Mouse (Mus musculus) MEL (cell line): ENCODE data around the gene Ablim2. TPM values are rescaled to one million over a fixed set of nuclear protein-coding genes. Genes with fewer than 3 reads are reported as not detected.

Source experiments
- DNase-seq: peaks from one replicate; pipeline ENCODE4 v3.0.0; 2011; ENCODE audit warnings: low read depth, low spot score
- H3K27ac ChIP-seq: 2 replicates; pipeline ENCODE4 v1.5.1; 2012; ENCODE audit warnings: low read depth, mild to moderate bottlenecking, control low read depth, low read length, moderate library complexity; ENCODE audit not compliant: control insufficient read depth
- H3K27me3 ChIP-seq, 2 experiments: fragments of 150-350 bp in 1 of 2; sonication (generic) in 1 of 2; 2 replicates each; pipeline ENCODE4 v1.6.1; 2012; ENCODE audit warnings: low read length in 2 of 2, mild to moderate bottlenecking in 2 of 2, improper control_type of control experiment in 1 of 2, moderate library complexity in 1 of 2; ENCODE audit not compliant: insufficient read depth in 2 of 2, control insufficient read depth in 1 of 2
- H3K36me3 ChIP-seq, 2 experiments: 2 replicates each; pipeline ENCODE4 v1.6.1; 2012 to 2014; ENCODE audit warnings: low read length in 2 of 2, improper control_type of control experiment in 1 of 2, inconsistent platforms in 1 of 2, mild to moderate bottlenecking in 1 of 2; ENCODE audit not compliant: insufficient read depth in 2 of 2, control insufficient read depth in 1 of 2
- H3K4me1 ChIP-seq, 2 experiments: fragments of 150-350 bp in 1 of 2; sonication (generic) in 1 of 2; 2 replicates each; pipeline ENCODE4 v1.6.1; 2012; ENCODE audit warnings: low read length in 2 of 2, improper control_type of control experiment in 1 of 2, mild to moderate bottlenecking in 1 of 2; ENCODE audit not compliant: insufficient read depth in 2 of 2, control insufficient read depth in 1 of 2
- H3K4me3 ChIP-seq, 2 experiments: fragments of 150-350 bp in 1 of 2; sonication (generic) in 1 of 2; 2 replicates each; pipeline ENCODE4 v1.5.1; 2012; ENCODE audit warnings: low read depth in 2 of 2, low read length in 2 of 2, mild to moderate bottlenecking in 2 of 2, moderate library complexity in 2 of 2, control low read depth in 1 of 2, improper control_type of control experiment in 1 of 2; ENCODE audit not compliant: control insufficient read depth in 1 of 2, insufficient read depth in 1 of 2
- H3K79me2 ChIP-seq: 2 replicates; pipeline ENCODE4 v1.6.1; 2012; ENCODE audit warnings: mild to moderate bottlenecking, low read length, moderate library complexity; ENCODE audit not compliant: control insufficient read depth, poor library complexity, insufficient read depth
- H3K9ac ChIP-seq: 2 replicates; pipeline ENCODE4 v1.6.1; 2012; ENCODE audit warnings: low read depth, mild to moderate bottlenecking, control low read depth, low read length, moderate library complexity; ENCODE audit not compliant: control insufficient read depth, poor library complexity, severe bottlenecking
- H3K9me3 ChIP-seq: fragments of 150-350 bp; sonication (generic); replicated peaks from 2 replicates; pipeline ENCODE4 v1.6.1; 2012; ENCODE audit warnings: mild to moderate bottlenecking, low read length, improper control_type of control experiment, moderate library complexity; ENCODE audit not compliant: insufficient read depth
- BHLHE40 ChIP-seq: IDR thresholded peaks from 2 replicates; pipeline ENCODE4 v1.6.1; 2012; ENCODE audit warnings: low read depth, mild to moderate bottlenecking, inconsistent platforms, low read length, improper control_type of control experiment, borderline replicate concordance
- CHD1 ChIP-seq: IDR thresholded peaks from 2 replicates; pipeline ENCODE4 v1.6.1; 2012; ENCODE audit warnings: low read depth, mild to moderate bottlenecking, inconsistent platforms, low read length, improper control_type of control experiment
- CTCF ChIP-seq, 3 experiments: IDR thresholded peaks in 2 of 3; conservative IDR thresholded peaks in 1 of 3; 2 replicates each; pipeline ENCODE4 v1.5.1; 2011 to 2012; ENCODE audit warnings: low read length in 3 of 3, low read depth in 2 of 3, mild to moderate bottlenecking in 2 of 3, improper control_type of control experiment in 1 of 3, inconsistent platforms in 1 of 3, mixed read lengths in 1 of 3, moderate library complexity in 1 of 3; ENCODE audit not compliant: control insufficient read depth in 1 of 3, insufficient read depth in 1 of 3, poor library complexity in 1 of 3, severe bottlenecking in 1 of 3
- ELF1 ChIP-seq: IDR thresholded peaks from 2 replicates; pipeline ENCODE4 v1.6.1; 2014; ENCODE audit warnings: low read depth, mild to moderate bottlenecking, inconsistent platforms, low read length, improper control_type of control experiment, moderate library complexity
- EP300 ChIP-seq, 2 experiments: IDR thresholded peaks; 2 replicates each; pipeline ENCODE4 v1.6.1; 2011; ENCODE audit warnings: improper control_type of control experiment in 2 of 2, low read length in 2 of 2, low read depth in 1 of 2, mild to moderate bottlenecking in 1 of 2
- ETS1 ChIP-seq: IDR thresholded peaks from 2 replicates; pipeline ENCODE4 v1.6.1; 2012; ENCODE audit warnings: low read depth, mild to moderate bottlenecking, inconsistent platforms, low read length, improper control_type of control experiment, moderate library complexity
- GATA1 ChIP-seq: IDR thresholded peaks from 2 replicates; pipeline ENCODE4 v1.6.1; 2011; ENCODE audit warnings: low read depth, low read length, improper control_type of control experiment
- HCFC1 ChIP-seq: IDR thresholded peaks from 2 replicates; pipeline ENCODE4 v1.6.1; 2012; ENCODE audit warnings: low read depth, mild to moderate bottlenecking, inconsistent platforms, low read length, improper control_type of control experiment, moderate library complexity
- MAFK ChIP-seq: IDR thresholded peaks from 2 replicates; pipeline ENCODE4 v1.6.1; 2011; ENCODE audit warnings: low read depth, mild to moderate bottlenecking, low read length, improper control_type of control experiment, borderline replicate concordance
- MAX ChIP-seq: IDR thresholded peaks from 2 replicates; pipeline ENCODE4 v1.6.1; 2011; ENCODE audit warnings: low read length, improper control_type of control experiment
- MAZ ChIP-seq: IDR thresholded peaks from 2 replicates; pipeline ENCODE4 v1.6.1; 2012; ENCODE audit warnings: low read depth, mild to moderate bottlenecking, inconsistent platforms, low read length, improper control_type of control experiment
- MEF2A ChIP-seq: IDR thresholded peaks from 2 replicates; pipeline ENCODE4 v1.6.1; 2014; ENCODE audit warnings: low read depth, mild to moderate bottlenecking, inconsistent platforms, low read length, improper control_type of control experiment; ENCODE audit not compliant: poor library complexity, insufficient replicate concordance, severe bottlenecking; ENCODE audit errors: extremely low read depth
- MYB ChIP-seq: IDR thresholded peaks from 2 replicates; pipeline ENCODE4 v1.6.1; 2011; ENCODE audit warnings: mild to moderate bottlenecking, low read depth, low read length, improper control_type of control experiment
- NELFE ChIP-seq: IDR thresholded peaks from 2 replicates; pipeline ENCODE4 v1.6.1; 2011; ENCODE audit warnings: low read depth, low read length, improper control_type of control experiment
- NRF1 ChIP-seq: IDR thresholded peaks from 2 replicates; pipeline ENCODE4 v1.6.1; 2014; ENCODE audit warnings: low read depth, mild to moderate bottlenecking, inconsistent platforms, low read length, improper control_type of control experiment, moderate library complexity; ENCODE audit not compliant: poor library complexity, insufficient read depth, severe bottlenecking
- POLR2A ChIP-seq, 2 experiments: IDR thresholded peaks; 2 replicates each; pipeline ENCODE4 v1.6.1; 2011 to 2012; ENCODE audit warnings: low read length in 2 of 2, mild to moderate bottlenecking in 2 of 2, control low read depth in 1 of 2, improper control_type of control experiment in 1 of 2, low read depth in 1 of 2, moderate library complexity in 1 of 2; ENCODE audit not compliant: control insufficient read depth in 1 of 2, insufficient read depth in 1 of 2, poor library complexity in 1 of 2
- POLR2AphosphoS2 ChIP-seq: IDR thresholded peaks from 2 replicates; pipeline ENCODE4 v1.6.1; 2011; ENCODE audit warnings: low read length, improper control_type of control experiment
- POLR2AphosphoS5 ChIP-seq: IDR thresholded peaks from 2 replicates; pipeline ENCODE4 v1.6.1; 2012; ENCODE audit warnings: low read depth, borderline replicate concordance, mild to moderate bottlenecking, inconsistent platforms, low read length, moderate library complexity, mixed read lengths
- RCOR1 ChIP-seq: IDR thresholded peaks from 2 replicates; pipeline ENCODE4 v1.6.1; 2012; ENCODE audit warnings: low read depth, mild to moderate bottlenecking, inconsistent platforms, low read length, improper control_type of control experiment
- SMC3 ChIP-seq: IDR thresholded peaks from 2 replicates; pipeline ENCODE4 v1.6.1; 2011; ENCODE audit warnings: low read depth, low read length, improper control_type of control experiment
- TAL1 ChIP-seq: IDR thresholded peaks from 2 replicates; pipeline ENCODE4 v1.6.1; 2012; ENCODE audit warnings: mild to moderate bottlenecking, inconsistent platforms, low read length, moderate library complexity, mixed read lengths
- TCF12 ChIP-seq: IDR thresholded peaks from 2 replicates; pipeline ENCODE4 v1.6.1; 2014; ENCODE audit warnings: low read depth, mild to moderate bottlenecking, inconsistent platforms, low read length, improper control_type of control experiment, moderate library complexity
- UBTF ChIP-seq: IDR thresholded peaks from 2 replicates; pipeline ENCODE4 v1.6.1; 2012; ENCODE audit warnings: low read depth, mild to moderate bottlenecking, inconsistent platforms, low read length, improper control_type of control experiment, moderate library complexity, borderline replicate concordance; ENCODE audit not compliant: insufficient read depth
- USF1 ChIP-seq: IDR thresholded peaks from 2 replicates; pipeline ENCODE4 v1.6.1; 2014; ENCODE audit warnings: low read depth, mild to moderate bottlenecking, inconsistent platforms, low read length, improper control_type of control experiment, moderate library complexity
- ZKSCAN1 ChIP-seq: IDR thresholded peaks from 2 replicates; pipeline ENCODE4 v1.6.1; 2012; ENCODE audit warnings: low read depth, mild to moderate bottlenecking, inconsistent platforms, low read length, improper control_type of control experiment, moderate library complexity
- polyA plus RNA-seq, 2 experiments: library from polyadenylated mRNA; stranded (reverse) in 1 of 2; unstranded in 1 of 2; fragments of >175 nt in 1 of 2; fragments of >200 nt in 1 of 2; gene quantifications; 2 replicates each; pipeline versions ENCODE4 v1.2.1 to v1.2.4; 2012; ENCODE audit warnings: low replicate concordance in 2 of 2, low read depth in 1 of 2; ENCODE audit not compliant: insufficient read length in 2 of 2, insufficient read depth in 1 of 2, missing spikeins in 1 of 2
- total RNA-seq: library from RNA; depleted of rRNA; stranded (reverse); fragments of 300-350 nt; gene quantifications from 2 replicates; pipeline ENCODE4 v1.2.3, GENCODE M21; 2012

Ablim2 gene
- total and polyA plus RNA-seq, 3 experiments: not detected

GRCm38 (mm10) chr5:35765909-35766308 lies 8.2 kb downstream of the Ablim2 start:
- H3K27ac ChIP-seq: no peak overlapping the region
- TF ChIP-seq MAX (no peak), RCOR1 (no peak), NRF1 (no peak), HCFC1 (no peak), TAL1 (no peak), POLR2A (IDR thresholded peaks at IDR 0.05; ENCODE audit: control insufficient read depth in 1 of 2, insufficient read depth in 1 of 2, low read depth in 1 of 2, low read length in 2 of 2, poor library complexity in 1 of 2) (no peak), POLR2AphosphoS5 (no peak), EP300 (IDR thresholded peaks at IDR 0.05; ENCODE audit: low read depth in 1 of 2, low read length in 2 of 2) (no peak), BHLHE40 (no peak), CTCF (IDR thresholded peaks at IDR 0.05 in 2 of 3, conservative IDR thresholded peaks at IDR 0.05 in 1 of 3; ENCODE audit: control insufficient read depth in 1 of 3, insufficient read depth in 1 of 3, low read depth in 2 of 3, low read length in 3 of 3, poor library complexity in 1 of 3, severe bottlenecking in 1 of 3) (no peak), TCF12 (no peak), POLR2AphosphoS2 (no peak), UBTF (no peak), USF1 (no peak), MYB (no peak)
- TF ChIP-seq, all 39 proteins: peak for 0
- no peaks in the 10 kb centered on the region for H3K27me3 ChIP-seq
- H3K79me2 ChIP-seq: no peaks in the 10 kb centered on the region
- H3K36me3 ChIP-seq: no peaks in the 10 kb centered on the region
- no peaks in the 10 kb centered on the region for H3K9me3 ChIP-seq
- H3K4me3 ChIP-seq: no peak overlapping the region
- no peak overlapping the region for H3K9ac ChIP-seq
- no peaks in the 10 kb centered on the region for H3K4me1 ChIP-seq
- no peak for DNase-seq

- no peaks in the 10 kb centered on the region for H3K36me3 ChIP-seq
- TF ChIP-seq USF1 (no peak), POLR2AphosphoS2 (no peak), CHD1 (no peak), NELFE (no peak), SMC3 (no peak), ZKSCAN1 (no peak), MEF2A (no peak), ELF1 (no peak), MAFK (no peak), GATA1 (no peak), ETS1 (no peak), MAZ (no peak)
- TF ChIP-seq, all 39 proteins: peak for 0
- no peak for DNase-seq
- Histone ChIP-seq H3K79me2 (no peaks in the 10 kb centered on the region), H3K4me3 (no peak overlapping the region), H3K27me3 (no peaks in the 10 kb centered on the region), H3K4me1 (no peaks in the 10 kb centered on the region), H3K27ac (no peak overlapping the region), H3K9ac (no peak overlapping the region), H3K9me3 (no peaks in the 10 kb centered on the region)
Measured at GRCm38 (mm10) chr5:35768525-35768924, 10.8 kb downstream of the Ablim2 start.
